Mouse (Mus musculus) thymus, adult 2 months (tissue): Measurements from ENCODE around the gene Mtfr1l. TPM values are rescaled to one million over a fixed set of nuclear protein-coding genes. Genes with fewer than 3 reads are reported as not detected.

ENCODE experiments used
- DNase-seq: peaks from one replicate; pipeline ENCODE4 v3.0.0; 2021
- H3K27ac ChIP-seq: fragments of 200-500 bp; 2 replicates; pipeline ENCODE4 v1.5.1; 2012; ENCODE audit warnings: low read length, control low read depth; ENCODE audit not compliant: control insufficient read depth, insufficient read depth
- H3K27me3 ChIP-seq: fragments of 200-500 bp; 2 replicates; pipeline ENCODE4 v1.6.1; 2012; ENCODE audit warnings: mild to moderate bottlenecking, low read length, moderate library complexity, mixed read lengths; ENCODE audit not compliant: control insufficient read depth, insufficient read depth
- H3K36me3 ChIP-seq: fragments of 200-500 bp; 2 replicates; pipeline ENCODE4 v1.6.1; 2012; ENCODE audit warnings: mild to moderate bottlenecking, low read length, moderate library complexity; ENCODE audit not compliant: control insufficient read depth, insufficient read depth
- H3K4me1 ChIP-seq: fragments of 200-500 bp; replicated peaks from 2 replicates; pipeline ENCODE4 v1.6.1; 2012; ENCODE audit warnings: low read length; ENCODE audit not compliant: control insufficient read depth, insufficient read depth
- H3K4me3 ChIP-seq: fragments of 200-500 bp; 2 replicates; pipeline ENCODE4 v1.5.1; 2012; ENCODE audit warnings: mild to moderate bottlenecking, low read length, control low read depth, moderate library complexity; ENCODE audit not compliant: control insufficient read depth, insufficient read depth
- CTCF ChIP-seq: fragments of 200-500 bp; IDR thresholded peaks from 2 replicates; pipeline ENCODE4 v1.5.1; 2012; ENCODE audit warnings: mild to moderate bottlenecking, control low read depth, low read length, moderate library complexity, borderline replicate concordance; ENCODE audit not compliant: control insufficient read depth, poor library complexity, insufficient read depth; ENCODE audit errors: extremely low read depth
- POLR2A ChIP-seq: fragments of 200-500 bp; IDR thresholded peaks from 2 replicates; pipeline ENCODE4 v1.6.1; 2012; ENCODE audit warnings: mild to moderate bottlenecking, low read length, control low read depth, moderate library complexity; ENCODE audit not compliant: control insufficient read depth, poor library complexity, insufficient read depth; ENCODE audit errors: extremely low read depth
- WGBS: fragments of 180-500 bp; shearing (Covaris S2); methylation state at CpG from one replicate; pipeline ENCODE4 v1.1.7; 2018; 5-methylcytosine and 5-hydroxymethylcytosine counted together
- polyA plus RNA-seq: library from polyadenylated mRNA; depleted of rRNA; stranded (reverse); fragments of >200 nt; gene quantifications from 2 replicates; pipeline ENCODE4 v1.2.3, GENCODE M21; 2012

Gene Mtfr1l
- polyA plus RNA-seq, 1 experiment, result 77.3 TPM

DNA sequence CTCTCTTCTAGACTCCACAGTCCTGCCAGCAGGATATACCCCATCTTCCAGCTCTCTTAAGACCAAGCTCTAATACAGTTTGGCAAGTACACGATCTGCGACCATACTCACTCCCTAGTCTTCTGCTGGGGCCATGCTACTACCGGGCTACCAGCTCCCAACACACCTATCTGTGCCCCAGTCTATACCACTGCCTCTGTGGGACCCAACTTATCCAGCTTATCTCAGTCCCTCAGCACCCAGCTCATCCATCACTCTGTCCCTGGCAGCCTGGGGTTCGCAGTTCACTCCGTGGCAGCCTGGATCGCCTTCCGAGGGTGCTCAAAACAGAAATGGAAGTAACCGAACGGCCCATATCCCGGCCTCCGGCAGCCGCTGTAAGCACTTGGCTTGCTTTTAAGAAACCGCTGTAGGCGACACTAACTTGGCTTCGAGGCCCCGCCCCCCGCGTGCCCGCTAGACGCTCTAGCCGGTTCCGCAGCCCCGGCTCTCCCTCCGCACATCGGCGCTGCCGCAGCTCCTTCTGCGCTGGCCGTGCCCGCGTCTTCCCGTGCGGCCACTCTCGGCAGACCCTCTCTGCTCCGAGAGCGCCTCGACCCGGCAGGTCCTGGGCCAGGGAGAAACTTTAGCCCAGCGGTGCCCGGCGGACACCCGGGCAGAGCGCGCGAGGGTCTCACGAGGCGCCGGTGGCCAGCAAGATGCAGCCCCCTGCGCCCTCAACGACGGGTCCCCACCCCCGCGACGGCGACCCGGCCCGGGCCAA, 882 bp downstream of the Mtfr1l start:
- 1% methylated on average over 56 of the region's 57 CpGs for WGBS
- no peak overlapping the region for H3K27ac ChIP-seq
- H3K4me1 ChIP-seq, result peaks cover 11% of the 10 kb centered on the region

DNA sequence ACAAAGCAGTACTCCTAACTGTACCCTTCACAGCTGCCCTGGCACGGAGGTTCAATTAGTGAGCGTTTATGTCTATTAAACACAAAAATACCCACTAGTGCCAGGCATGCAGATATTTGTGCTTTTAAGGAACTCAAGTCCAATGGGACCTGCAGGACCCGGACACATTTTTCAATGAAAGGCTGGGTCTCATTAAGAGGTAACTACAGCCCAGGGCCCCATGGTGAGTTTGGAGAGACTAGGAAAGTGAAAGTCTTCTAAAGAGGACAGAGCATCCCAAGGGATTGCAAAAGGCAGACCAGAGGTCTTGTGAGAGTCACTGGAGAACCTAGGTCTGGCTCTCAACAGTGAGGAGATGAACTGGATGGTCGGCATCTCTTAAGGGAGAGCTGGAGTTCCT, 1.8 kb downstream of the Mtfr1l start:
- Histone ChIP-seq H3K36me3 (peaks cover 24% of the 10 kb centered on the region), H3K27me3 (no peaks in the 10 kb centered on the region), H3K4me3 (no peak overlapping the region), H3K27ac (no peak overlapping the region), H3K4me1 (peaks cover 11% of the 10 kb centered on the region)
- TF ChIP-seq CTCF (no peak), POLR2A (no peak)
- WGBS, result 92% methylated on average over 4 of the region's 4 CpGs
- no peak for DNase-seq

More for the DNA sequence above, 882 bp downstream of the Mtfr1l start:
- Histone ChIP-seq H3K36me3 (peaks cover 15% of the 10 kb centered on the region), H3K4me3 (peak overlapping the region; percentile 76), H3K27me3 (no peaks in the 10 kb centered on the region)
- TF ChIP-seq CTCF (0 out of 2 replicates have a peak, but pooled peaks have one; percentile 13), POLR2A (no peak)
- DNase-seq, result peak; percentile 82

DNA sequence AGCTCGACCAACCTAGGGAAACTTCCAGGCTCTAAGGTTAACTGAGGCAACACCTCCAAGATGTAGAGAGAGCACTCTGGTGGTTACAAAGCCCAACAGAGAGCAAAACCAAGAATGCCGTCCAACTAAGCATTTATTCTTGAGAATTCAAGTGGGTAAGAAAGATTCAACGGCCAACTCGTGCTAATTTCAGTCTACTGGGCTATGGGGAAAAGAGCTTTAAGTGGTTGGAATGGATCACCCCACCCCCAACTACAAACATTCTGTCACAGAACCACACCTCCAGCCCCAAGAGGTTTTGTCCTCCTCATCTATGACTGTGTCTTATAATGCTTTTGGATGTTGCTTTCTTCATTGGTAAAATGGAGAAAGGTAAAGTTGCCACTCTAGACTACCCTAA, 2.3 kb downstream of the Mtfr1l start:
- Histone ChIP-seq H3K4me1 (peaks cover 11% of the 10 kb centered on the region), H3K36me3 (peaks cover 28% of the 10 kb centered on the region), H3K27ac (no peak overlapping the region), H3K27me3 (no peaks in the 10 kb centered on the region), H3K4me3 (no peak overlapping the region)
- DNase-seq, result no peak
- 78% methylated on average over 4 of the region's 4 CpGs for WGBS
- TF ChIP-seq CTCF, result no peak
- TF ChIP-seq POLR2A, result no peak

DNA sequence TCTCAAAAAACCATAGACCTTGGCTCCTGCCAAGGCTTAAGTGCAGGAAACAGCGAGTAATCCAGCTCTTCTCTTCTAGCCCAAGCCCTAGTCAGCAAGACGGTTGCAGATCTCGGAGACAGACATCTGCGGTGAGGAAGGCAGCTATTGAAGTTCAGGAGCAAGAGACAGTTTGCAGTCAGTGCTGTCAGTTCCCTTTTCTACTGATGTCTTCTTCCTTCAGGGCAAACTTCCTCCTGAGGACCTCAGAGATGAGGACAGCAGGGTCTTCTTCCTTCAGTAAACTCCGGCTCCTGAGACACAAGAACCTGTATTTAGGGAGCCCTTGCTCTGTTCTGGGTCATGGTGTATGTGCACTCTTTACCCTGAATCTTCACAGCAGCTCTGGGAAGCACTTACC, 9.0 kb downstream of the Mtfr1l start:
- H3K36me3 ChIP-seq, result peaks cover 56% of the 10 kb centered on the region
- H3K27ac ChIP-seq, result no peak overlapping the region
- 23% methylated on average over 5 of the region's 5 CpGs for WGBS
- no peak for DNase-seq
- no peak for TF ChIP-seq POLR2A
- no peak for TF ChIP-seq CTCF
- no peaks in the 10 kb centered on the region for H3K27me3 ChIP-seq
- H3K4me3 ChIP-seq, result no peak overlapping the region
- peaks cover 3% of the 10 kb centered on the region; the same call in 1 of the 2 replicates for H3K4me1 ChIP-seq

DNA sequence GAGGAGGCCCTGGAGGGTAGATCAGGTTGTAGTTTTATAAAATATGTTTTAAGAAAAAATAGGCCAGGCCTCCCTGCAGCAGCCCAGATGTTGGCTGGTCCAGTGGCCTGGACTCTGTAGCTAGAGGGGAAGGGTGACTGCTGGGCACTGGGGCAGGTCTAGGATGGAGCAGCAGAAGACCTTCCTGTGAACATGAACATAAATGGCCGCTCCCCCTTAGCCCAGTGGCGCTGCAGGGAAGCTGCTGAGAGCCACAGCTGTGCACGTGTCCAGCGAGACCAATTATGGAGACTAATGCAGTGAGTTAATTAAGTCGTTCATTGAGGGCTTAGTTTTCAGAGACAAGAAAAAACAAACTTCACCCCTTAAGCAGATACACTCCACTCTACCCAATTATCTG, 9.4 kb downstream of the Mtfr1l start:
- H3K27ac ChIP-seq, result no peak overlapping the region
- WGBS, result 66% methylated on average over 5 of the region's 5 CpGs
- no peak overlapping the region for H3K4me3 ChIP-seq
- peaks cover 3% of the 10 kb centered on the region; the same call in 1 of the 2 replicates for H3K4me1 ChIP-seq
- peaks cover 56% of the 10 kb centered on the region for H3K36me3 ChIP-seq
- no peak for DNase-seq
- TF ChIP-seq POLR2A (no peak), CTCF (no peak)
- no peaks in the 10 kb centered on the region for H3K27me3 ChIP-seq

DNA sequence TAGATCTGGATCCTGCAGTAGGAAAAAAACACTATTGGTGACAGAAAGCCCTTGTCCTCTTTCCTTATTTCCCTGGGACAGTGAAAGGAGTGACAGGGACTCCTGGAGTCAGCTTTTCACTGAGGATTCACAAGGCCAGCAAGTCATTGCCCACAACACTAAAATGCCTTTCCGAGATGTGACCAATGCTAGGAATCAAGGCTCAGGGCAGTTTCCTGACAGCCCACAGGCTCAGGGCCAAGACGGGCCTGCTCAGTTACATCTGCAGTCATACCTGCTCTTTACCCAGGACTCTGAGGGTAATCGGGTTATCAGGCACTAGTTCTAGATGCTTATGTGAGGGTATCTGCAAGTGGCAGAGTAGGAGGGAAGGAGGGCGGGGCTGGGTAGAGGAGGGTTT, 11.7 kb downstream of the Mtfr1l start:
- peaks cover 3% of the 10 kb centered on the region; the same call in 1 of the 2 replicates for H3K4me1 ChIP-seq
- DNase-seq, result no peak
- H3K27me3 ChIP-seq, result no peaks in the 10 kb centered on the region
- TF ChIP-seq POLR2A, result no peak
- TF ChIP-seq CTCF, result no peak
- H3K4me3 ChIP-seq, result no peak overlapping the region
- peaks cover 32% of the 10 kb centered on the region for H3K36me3 ChIP-seq
- no peak overlapping the region for H3K27ac ChIP-seq
- WGBS, result 97% methylated on average over 4 of the region's 4 CpGs

DNA sequence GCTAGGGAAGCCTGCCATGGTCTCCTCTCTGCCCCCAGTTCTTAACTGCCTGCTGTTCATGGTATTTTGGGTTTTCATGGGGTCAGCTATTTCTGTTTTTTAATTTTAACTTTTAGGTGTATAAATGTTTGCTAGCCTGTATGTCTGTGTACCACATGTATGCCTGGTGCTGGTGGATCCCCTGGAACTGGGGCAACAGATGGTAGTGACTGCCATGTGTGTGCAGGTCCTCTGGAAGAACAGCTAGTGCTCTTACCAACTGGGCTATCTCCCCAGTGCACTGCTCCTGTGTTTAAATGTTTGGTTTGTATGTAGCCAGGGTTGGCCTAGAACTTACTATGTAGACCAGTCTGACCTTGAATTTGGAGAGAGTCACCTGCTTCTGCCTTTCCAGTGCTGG, 15.9 kb downstream of the Mtfr1l start:
- H3K4me3 ChIP-seq, result no peak overlapping the region
- H3K4me1 ChIP-seq, result no peaks in the 10 kb centered on the region
- no peak overlapping the region for H3K27ac ChIP-seq
- DNase-seq, result no peak
- H3K36me3 ChIP-seq, result 0 out of 2 replicates have a peak, but pooled peaks cover 8% of the 10 kb centered on the region
- no peaks in the 10 kb centered on the region for H3K27me3 ChIP-seq
- TF ChIP-seq CTCF (no peak), POLR2A (no peak)
